Mouse (Mus musculus): ENCODE results near the gene Cnst. TPM values are rescaled to one million over a fixed set of nuclear protein-coding genes. Genes with fewer than 3 reads are reported as not detected.

Cnst gene
- polyA plus RNA-seq, 1 experiment = 45.1 TPM

GRCm38 (mm10) chr1:179651224-179651623 is 105.1 kb downstream of the Cnst start:
- no peaks in the 10 kb centered on the region for H3K4me1 ChIP-seq (ENCODE audit: control insufficient read depth, insufficient read depth, low read length)
- H3K4me3 ChIP-seq (replicated peaks; ENCODE audit: insufficient read depth, low read depth, low read length) = no peak overlapping the region
- WGBS = 74% methylated on average over 5 of the region's 5 CpGs
- H3K27me3 ChIP-seq (ENCODE audit: control insufficient read depth, insufficient read depth, low read length) = no peaks in the 10 kb centered on the region
- TF ChIP-seq POLR2A (IDR thresholded peaks at IDR 0.05; ENCODE audit: borderline replicate concordance, insufficient read depth, low read length) (no peak), CTCF (IDR thresholded peaks at IDR 0.05; ENCODE audit: borderline replicate concordance, insufficient read depth, low read depth, low read length) (no peak)
- no peak for DNase-seq
- H3K27ac ChIP-seq (ENCODE audit: insufficient read depth, low read length) = no peak overlapping the region

GRCm38 (mm10) chr1:179663065-179663464 is 116.9 kb downstream of the Cnst start:
- TF ChIP-seq POLR2A (IDR thresholded peaks at IDR 0.05; ENCODE audit: borderline replicate concordance, insufficient read depth, low read length) (no peak), CTCF (IDR thresholded peaks at IDR 0.05; ENCODE audit: borderline replicate concordance, insufficient read depth, low read depth, low read length) (no peak)
- DNase-seq = no peak
- H3K27ac ChIP-seq (ENCODE audit: insufficient read depth, low read length) = no peak overlapping the region
- WGBS = 66% methylated on average over 5 of the region's 5 CpGs
- no peak overlapping the region for H3K4me3 ChIP-seq (replicated peaks; ENCODE audit: insufficient read depth, low read depth, low read length)
- H3K4me1 ChIP-seq (ENCODE audit: control insufficient read depth, insufficient read depth, low read length) = no peaks in the 10 kb centered on the region
- no peaks in the 10 kb centered on the region for H3K27me3 ChIP-seq (ENCODE audit: control insufficient read depth, insufficient read depth, low read length)

- Histone ChIP-seq H3K27ac (ENCODE audit: insufficient read depth, low read length) (no peak overlapping the region), H3K4me1 (ENCODE audit: control insufficient read depth, insufficient read depth, low read length) (peaks cover 3% of the 10 kb centered on the region), H3K4me3 (replicated peaks; ENCODE audit: insufficient read depth, low read depth, low read length) (no peak overlapping the region), H3K27me3 (ENCODE audit: control insufficient read depth, insufficient read depth, low read length) (no peaks in the 10 kb centered on the region)
- no peak for DNase-seq
- WGBS = 66% methylated on average over 4 of the region's 4 CpGs
- TF ChIP-seq POLR2A (IDR thresholded peaks at IDR 0.05; ENCODE audit: borderline replicate concordance, insufficient read depth, low read length) (no peak), CTCF (IDR thresholded peaks at IDR 0.05; ENCODE audit: borderline replicate concordance, insufficient read depth, low read depth, low read length) (no peak)
Measured at GRCm38 (mm10) chr1:179664309-179664930, 118.2 kb downstream of the Cnst start.

- TF ChIP-seq CTCF (IDR thresholded peaks at IDR 0.05; ENCODE audit: borderline replicate concordance, insufficient read depth, low read depth, low read length) (no peak), POLR2A (IDR thresholded peaks at IDR 0.05; ENCODE audit: borderline replicate concordance, insufficient read depth, low read length) (no peak)
- Histone ChIP-seq H3K27me3 (ENCODE audit: control insufficient read depth, insufficient read depth, low read length) (no peaks in the 10 kb centered on the region), H3K4me3 (replicated peaks; ENCODE audit: insufficient read depth, low read depth, low read length) (no peak overlapping the region), H3K4me1 (ENCODE audit: control insufficient read depth, insufficient read depth, low read length) (peaks cover 3% of the 10 kb centered on the region), H3K27ac (ENCODE audit: insufficient read depth, low read length) (no peak overlapping the region)
- WGBS = 80% methylated on average over 2 of the region's 2 CpGs
- no peak for DNase-seq
Measured at GRCm38 (mm10) chr1:179666971-179667370, 120.8 kb downstream of the Cnst start.

GRCm38 (mm10) chr1:179667450-179667849 is 121.3 kb downstream of the Cnst start:
- peak overlapping the region; percentile 70 for H3K4me3 ChIP-seq (replicated peaks; ENCODE audit: insufficient read depth, low read depth, low read length)
- TF ChIP-seq POLR2A (IDR thresholded peaks at IDR 0.05; ENCODE audit: borderline replicate concordance, insufficient read depth, low read length) (no peak), CTCF (IDR thresholded peaks at IDR 0.05; ENCODE audit: borderline replicate concordance, insufficient read depth, low read depth, low read length) (no peak)
- 12% methylated on average over 7 of the region's 7 CpGs for WGBS
- no peaks in the 10 kb centered on the region for H3K27me3 ChIP-seq (ENCODE audit: control insufficient read depth, insufficient read depth, low read length)
- H3K4me1 ChIP-seq (ENCODE audit: control insufficient read depth, insufficient read depth, low read length) = peaks cover 3% of the 10 kb centered on the region
- no peak for DNase-seq
- H3K27ac ChIP-seq (ENCODE audit: insufficient read depth, low read length) = no peak overlapping the region

- Histone ChIP-seq H3K4me1 (ENCODE audit: control insufficient read depth, insufficient read depth, low read length) (peaks cover 3% of the 10 kb centered on the region), H3K27me3 (ENCODE audit: control insufficient read depth, insufficient read depth, low read length) (no peaks in the 10 kb centered on the region), H3K4me3 (replicated peaks; ENCODE audit: insufficient read depth, low read depth, low read length) (peak within 1 kb of the TSS; percentile 70), H3K27ac (ENCODE audit: insufficient read depth, low read length) (peak within 1 kb of the TSS; percentile 6; the same call in 1 of the 2 replicates)
- DNase-seq = peak; percentile 85 to 86
- WGBS = under 1% methylated on average over 82 of the region's 84 CpGs
- 0 out of 2 replicates have a peak, but pooled peaks have one; percentile 31 for TF ChIP-seq POLR2A (IDR thresholded peaks at IDR 0.05; ENCODE audit: borderline replicate concordance, insufficient read depth, low read length)
- no peak for TF ChIP-seq CTCF (IDR thresholded peaks at IDR 0.05; ENCODE audit: borderline replicate concordance, insufficient read depth, low read depth, low read length)
Measured at GRCm38 (mm10) chr1:179668013-179668805, 122.0 kb downstream of the Cnst start, which contains the start of gene Sccpdh. TSS of gene Sccpdh (plus strand) at chr1:179668210.

- Histone ChIP-seq H3K27ac (ENCODE audit: insufficient read depth, low read length) (0 out of 2 replicates have a peak overlapping the region, but pooled peaks have one; percentile 6), H3K27me3 (ENCODE audit: control insufficient read depth, insufficient read depth, low read length) (no peaks in the 10 kb centered on the region), H3K4me3 (replicated peaks; ENCODE audit: insufficient read depth, low read depth, low read length) (peak overlapping the region; percentile 70), H3K4me1 (ENCODE audit: control insufficient read depth, insufficient read depth, low read length) (peaks cover 3% of the 10 kb centered on the region)
- TF ChIP-seq CTCF (IDR thresholded peaks at IDR 0.05; ENCODE audit: borderline replicate concordance, insufficient read depth, low read depth, low read length) = peak; percentile 24; the same call in 1 of the 2 replicates
- no peak for TF ChIP-seq POLR2A (IDR thresholded peaks at IDR 0.05; ENCODE audit: borderline replicate concordance, insufficient read depth, low read length)
- WGBS = 19% methylated on average over 12 of the region's 12 CpGs
- no peak for DNase-seq
Measured at GRCm38 (mm10) chr1:179668836-179669537, 122.8 kb downstream of the Cnst start.

Measured in cerebellum, adult 2 months (tissue).